Mouse (Mus musculus): ENCODE measurements around the gene Gm21976. TPM values are rescaled to one million over a fixed set of nuclear protein-coding genes. Genes with fewer than 3 reads are reported as not detected.
A peak's percentile ranks its signal among the peaks of the same experiment; 100 is the strongest.

Gm21976 gene
- total RNA-seq, 2 experiments from 2014 or later: not detected

DNA sequence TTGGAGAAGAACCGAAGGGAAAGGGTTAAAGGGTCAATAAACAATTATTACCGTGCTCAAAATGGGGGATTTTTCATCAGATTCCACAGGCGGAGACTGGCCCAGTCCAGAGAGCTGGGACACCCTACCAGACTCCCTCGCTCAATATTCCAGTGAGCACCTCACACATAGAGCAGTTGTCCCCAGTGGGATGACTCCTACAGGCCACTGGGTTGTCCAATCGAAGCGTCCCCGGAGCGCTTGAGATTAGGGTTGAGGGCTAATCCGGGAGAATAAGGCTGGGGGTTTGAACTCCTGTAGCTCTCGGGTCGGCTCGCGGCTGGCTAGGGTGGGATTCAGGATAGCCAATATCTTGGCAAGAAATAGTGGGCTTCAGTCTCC is 74.0 kb downstream of the Gm21976 start:
- DNase-seq (ENCODE audit: low spot score in 2 of 2): no peak

DNA sequence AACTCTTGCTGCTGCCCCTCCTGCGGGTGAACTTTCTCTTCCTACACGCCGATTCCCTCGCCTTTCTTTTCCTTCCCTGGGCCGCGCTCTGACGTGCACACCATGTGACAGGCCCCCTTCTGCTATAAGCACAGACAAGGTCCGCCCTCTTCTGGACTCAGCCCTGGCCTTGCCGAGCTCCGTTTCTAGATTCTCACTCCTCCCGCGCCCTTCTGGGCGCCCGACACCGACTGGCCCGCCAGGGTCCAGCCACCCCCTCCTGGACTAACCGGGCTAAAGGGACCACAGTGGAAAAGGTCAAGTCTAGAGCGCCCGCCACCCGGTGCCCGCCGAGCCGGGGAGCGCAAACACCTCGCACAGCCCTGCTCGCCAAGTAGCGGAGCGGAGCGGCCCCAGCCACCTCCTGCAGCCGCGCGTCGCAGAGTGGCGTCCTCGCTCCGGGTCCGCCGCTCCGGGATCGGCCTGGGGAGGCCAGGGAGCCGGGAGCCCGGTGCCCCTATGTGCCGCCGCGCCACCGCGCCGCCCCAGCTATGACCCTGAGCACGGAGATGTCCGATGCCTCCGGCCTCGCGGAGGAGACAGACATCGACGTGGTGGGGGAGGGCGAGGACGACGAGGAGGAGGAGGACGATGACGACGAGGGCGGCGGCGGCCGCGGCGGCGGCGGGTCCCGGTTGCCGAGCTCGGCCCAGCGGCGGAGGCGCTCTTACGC is 74.6 kb downstream of the Gm21976 start, which contains the start of gene Foxd1:
Foxd1 (plus strand) TSS at position 153 of the 712 bp plus-strand sequence.
- DNase-seq (ENCODE audit: low spot score in 2 of 2): peak in 1 of 2 experiments; percentile 40

GRCm38 (mm10) chr13:98354871-98355558 is 75.3 kb downstream of the Gm21976 start:
- DNase-seq (ENCODE audit: low spot score in 2 of 2): peak in 1 of 2 experiments; percentile 35

- peak in 1 of 2 experiments; percentile 33 for DNase-seq (ENCODE audit: low spot score in 2 of 2)
These were observed 75.9 kb downstream of the Gm21976 start for GRCm38 (mm10) chr13:98355559-98356111.

- no peak for DNase-seq (ENCODE audit: low spot score in 2 of 2)
These were observed 76.7 kb downstream of the Gm21976 start for GRCm38 (mm10) chr13:98356176-98356972.

Other genes starting within 250 kb of the Gm21976 start
- 1 to 10 TPM; 4.8 to 5.9 TPM for gene Arhgef28, start 73.4 kb upstream of the Gm21976 start, total RNA-seq (2021)
- 1 to 10 TPM; 8.4 to 9.9 TPM for gene Utp15, start 16.8 kb upstream of the Gm21976 start, total RNA-seq (2021)
- 10 to 100 TPM; 22.0 to 24.8 TPM for gene Ankra2, start 16.8 kb upstream of the Gm21976 start, total RNA-seq (2021)
- 100 to 1,000 TPM; 364 to 369 TPM for gene Btf3, start 37.1 kb downstream of the Gm21976 start, total RNA-seq (2021)
- under 1 TPM; 0.44 to 0.60 TPM for gene Foxd1, start 74.4 kb downstream of the Gm21976 start, total RNA-seq (2021)
- gene Gm10320, start 212.1 kb downstream of the Gm21976 start, total RNA-seq (2021): not detected

Data from gastrocnemius, postnatal 4 days (tissue).